Mouse (Mus musculus) liver, adult 2 months (tissue): ENCODE data around the gene Il2.

Experiments used
- CTCF ChIP-seq: fragments of 200-500 bp; IDR thresholded peaks from 2 replicates; pipeline ENCODE4 v1.5.1; 2011; ENCODE audit warnings: low read depth, low read length, control low read depth
- POLR2A ChIP-seq: fragments of 200-500 bp; IDR thresholded peaks from 2 replicates; pipeline ENCODE4 v1.6.1; 2011; ENCODE audit warnings: low read length, control low read depth; ENCODE audit not compliant: insufficient read depth; ENCODE audit errors: extremely low read depth

DNA sequence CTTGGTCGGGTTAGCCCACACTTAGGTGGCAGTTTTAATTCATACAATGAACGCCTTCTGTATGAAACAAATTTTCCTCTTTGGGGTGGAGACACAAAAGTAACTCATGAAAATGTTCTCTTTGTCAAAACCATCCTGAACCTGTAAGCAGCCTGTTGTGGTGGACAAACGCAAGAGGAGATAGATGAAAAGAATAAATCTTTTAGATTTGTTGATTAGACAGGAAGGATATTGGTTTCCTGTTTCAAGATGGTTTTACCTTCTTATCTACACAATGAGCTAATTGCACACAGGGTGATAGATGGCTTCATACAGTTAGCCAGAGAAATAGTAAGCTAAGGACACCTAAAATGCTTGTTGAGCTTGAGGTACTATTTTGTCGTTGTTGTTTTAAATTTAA lies 403 bp upstream of the Il2 start:
- TF ChIP-seq CTCF: no peak
- no peak for TF ChIP-seq POLR2A
